Mouse (Mus musculus) adrenal gland, postnatal 0 days (tissue): ENCODE measurements around the gene Coa7. TPM values are rescaled to one million over a fixed set of nuclear protein-coding genes. Genes with fewer than 3 reads are reported as not detected.

Source experiments
- polyA plus RNA-seq: library from polyadenylated mRNA; unstranded; fragments of >200 nt; fragmentation: Nextera tagmentation; extraction: Ambion mirVana; gene quantifications from 2 replicates; pipeline ENCODE4 v1.2.1, GENCODE M21; 2015

Coa7 gene
- 84.4 and 103 TPM in 2 replicates for polyA plus RNA-seq

DNA sequence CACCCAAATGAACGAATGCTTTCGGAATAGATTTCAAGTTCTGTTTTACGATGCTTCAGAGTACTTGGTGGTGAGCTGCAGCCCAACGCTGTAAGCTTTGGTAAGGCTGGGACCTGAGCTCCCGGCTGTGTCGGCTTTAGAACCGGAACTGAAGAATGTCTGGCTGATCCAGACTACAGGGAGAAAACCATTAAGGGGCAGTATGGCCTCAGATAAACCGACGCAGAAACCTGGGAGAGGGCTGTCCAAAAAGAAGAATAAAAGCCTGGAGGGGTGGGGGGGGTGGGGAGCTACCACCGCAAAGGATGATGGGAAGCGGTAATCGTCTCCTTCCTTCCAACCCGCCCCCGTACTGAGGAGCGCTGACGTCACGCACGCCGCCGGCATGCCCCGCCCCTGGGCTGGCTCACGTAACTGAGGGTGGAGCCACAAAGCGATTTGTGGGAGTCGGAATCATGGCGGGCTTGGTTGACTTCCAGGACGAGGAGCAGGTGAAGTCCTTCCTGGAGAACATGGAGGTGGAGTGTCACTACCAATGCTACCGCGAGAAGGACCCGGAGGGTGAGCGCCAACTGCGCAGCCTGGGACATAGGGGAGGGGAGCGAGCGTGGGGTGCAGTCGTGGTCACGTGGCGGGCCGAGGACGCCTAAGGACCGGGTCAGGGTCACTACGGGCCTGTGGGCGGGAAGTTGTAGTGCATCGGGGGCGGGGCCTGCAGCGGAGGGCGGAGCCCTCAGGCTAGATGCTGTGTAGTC is at the start of gene Coa7:
Gene Coa7 (plus strand): TSS at position 411 of the 755 bp plus-strand sequence.

DNA sequence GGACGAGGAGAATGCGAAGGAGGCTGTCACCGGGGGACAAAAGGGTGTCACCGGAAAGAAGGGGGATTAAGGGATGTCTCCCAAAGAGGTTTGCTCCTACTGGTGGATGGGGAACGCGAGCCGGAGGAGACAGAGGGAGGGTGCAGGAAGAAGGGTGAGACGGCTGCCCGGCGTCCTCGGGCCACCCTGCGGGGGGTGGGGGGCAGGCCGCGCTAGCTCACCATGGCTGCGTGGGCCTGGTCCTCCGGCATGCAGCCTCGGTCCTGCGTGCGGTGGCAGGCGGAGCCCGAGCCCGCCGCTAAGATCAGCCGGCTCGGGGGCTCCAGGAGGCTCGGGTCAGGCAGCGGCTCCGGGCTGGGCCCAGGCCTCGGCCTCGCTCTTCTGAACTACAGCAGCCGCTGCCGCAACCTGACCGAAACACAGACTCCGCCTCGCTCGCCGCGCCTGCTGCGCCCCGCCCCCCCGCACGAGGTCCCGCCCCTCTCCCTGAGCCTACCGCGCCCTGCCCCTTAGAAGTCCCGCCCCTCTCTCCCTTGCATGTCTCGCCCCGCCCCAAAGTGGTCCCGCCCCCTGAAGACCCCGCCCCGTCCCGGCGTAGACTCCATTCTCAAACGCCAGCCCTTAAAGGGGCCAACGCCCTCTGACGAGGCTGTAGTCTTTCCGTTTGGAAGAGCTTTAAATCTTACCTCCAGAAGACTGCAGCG is 27.1 kb upstream of the Coa7 start, which contains the start of gene Zyg11b:
Gene Zyg11b (minus strand): TSS at position 427 of the 704 bp plus-strand sequence.

DNA sequence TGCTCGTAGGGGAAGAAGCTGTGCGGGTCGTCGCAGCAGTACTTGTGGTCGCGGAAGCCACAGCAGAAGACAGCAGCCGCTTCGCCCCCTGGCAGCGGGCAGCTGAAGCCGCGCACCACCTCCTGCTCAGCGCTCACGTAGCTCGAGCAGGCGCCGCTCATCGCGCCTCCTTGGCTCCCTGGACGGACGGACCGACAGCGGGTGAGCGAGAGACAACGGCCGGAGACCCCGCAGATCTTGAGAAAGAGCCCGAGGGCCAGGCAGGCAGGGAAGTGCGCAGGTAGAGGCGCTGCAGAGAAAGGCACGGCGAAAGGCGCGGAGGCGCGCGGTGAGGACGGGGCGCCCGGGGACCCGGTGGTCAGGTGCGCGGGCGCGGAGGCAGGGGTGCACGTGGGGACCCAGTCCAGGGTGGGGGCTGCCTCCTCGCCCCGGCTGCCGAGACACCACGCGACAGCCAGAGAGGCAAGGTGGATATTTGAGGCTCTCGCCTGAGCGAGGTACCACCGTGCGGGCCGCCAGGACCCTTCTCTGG is 55.3 kb downstream of the Coa7 start, which contains the start of gene Shisal2a:
Gene Shisal2a (minus strand): TSS at position 167 of the 532 bp plus-strand sequence.

Other genes with a start within 250 kb of the Coa7 start
- gene Podn, start 231.7 kb upstream of the Coa7 start, polyA plus RNA-seq, result 6.5 and 20.0 TPM in 2 replicates
- 422 and 442 TPM in 2 replicates for gene Scp2, start 183.1 kb upstream of the Coa7 start, polyA plus RNA-seq
- 29.6 and 40.9 TPM in 2 replicates for gene Echdc2, start 162.7 kb upstream of the Coa7 start, polyA plus RNA-seq
- gene Zyg11a, start 110.1 kb upstream of the Coa7 start, polyA plus RNA-seq, result 0.07 TPM in 1 of 2 replicates, not detected in the other
- gene Zyg11b, start 27.0 kb upstream of the Coa7 start, polyA plus RNA-seq, result 7.5 and 7.8 TPM in 2 replicates
- 7.7 and 18.6 TPM in 2 replicates for gene Shisal2a, start 55.2 kb downstream of the Coa7 start, polyA plus RNA-seq
- 64.7 and 93.1 TPM in 2 replicates for gene Gpx7, start 78.8 kb downstream of the Coa7 start, polyA plus RNA-seq
- 38.3 and 50.2 TPM in 2 replicates for gene Tut4, start 131.3 kb downstream of the Coa7 start, polyA plus RNA-seq